Mouse (Mus musculus): Measurements from ENCODE around the gene Rasa3. TPM values are rescaled to one million over a fixed set of nuclear protein-coding genes. Genes with fewer than 3 reads are reported as not detected.
A peak's percentile ranks its signal among the peaks of the same experiment; 100 is the strongest.

Rasa3 gene
- total RNA-seq, 2 experiments from 2014 or later: 41.5 to 43.1 TPM

- peak in 1 of 2 experiments; percentile 31 for DNase-seq (ENCODE audit: low spot score in 2 of 2)
Observed at GRCm38 (mm10) chr8:13562118-13562517, 115.3 kb downstream of the Rasa3 start, which contains the start of gene 1700029H14Rik. Gene 1700029H14Rik (minus strand): TSS chr8:13562461.

DNA sequence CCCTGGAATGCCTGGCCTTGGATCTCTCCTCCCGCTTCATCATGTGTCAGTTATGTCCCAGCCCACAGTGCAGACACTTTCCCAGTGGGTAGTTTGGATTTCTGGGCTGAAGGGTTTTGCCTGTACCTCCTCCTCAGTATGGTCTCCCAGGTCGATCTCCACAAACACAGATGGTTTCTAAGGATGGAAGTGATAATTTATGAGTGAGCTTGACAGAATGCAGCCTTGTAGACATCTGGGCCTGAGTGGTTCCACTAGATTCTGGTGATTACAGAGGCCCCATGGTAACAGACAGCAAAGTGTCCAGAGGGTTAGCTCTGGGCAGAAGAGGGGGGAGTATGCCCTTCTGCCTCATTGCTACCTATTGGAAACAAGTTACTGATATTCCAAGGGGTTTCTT is 119.9 kb downstream of the Rasa3 start:
- no peak for DNase-seq (ENCODE audit: low spot score in 2 of 2)

DNA sequence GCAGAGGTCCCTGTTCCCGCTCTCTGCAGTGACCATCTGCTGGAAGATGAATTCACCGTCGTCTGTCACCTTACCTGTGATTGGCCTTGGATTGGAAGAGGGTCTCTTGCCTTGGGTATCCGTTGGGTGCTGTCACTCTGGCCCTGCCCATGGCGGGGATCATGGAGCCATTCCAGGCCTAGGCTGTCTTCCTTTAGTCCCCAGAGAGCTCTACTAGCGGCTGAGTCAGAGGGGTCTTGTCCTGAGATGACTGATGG is 125.9 kb downstream of the Rasa3 start:
- no peak for DNase-seq (ENCODE audit: low spot score in 2 of 2)

GRCm38 (mm10) chr8:13550718-13551573 is 126.5 kb downstream of the Rasa3 start:
- DNase-seq (ENCODE audit: low spot score in 2 of 2): peak; percentile 85 to 91

DNA sequence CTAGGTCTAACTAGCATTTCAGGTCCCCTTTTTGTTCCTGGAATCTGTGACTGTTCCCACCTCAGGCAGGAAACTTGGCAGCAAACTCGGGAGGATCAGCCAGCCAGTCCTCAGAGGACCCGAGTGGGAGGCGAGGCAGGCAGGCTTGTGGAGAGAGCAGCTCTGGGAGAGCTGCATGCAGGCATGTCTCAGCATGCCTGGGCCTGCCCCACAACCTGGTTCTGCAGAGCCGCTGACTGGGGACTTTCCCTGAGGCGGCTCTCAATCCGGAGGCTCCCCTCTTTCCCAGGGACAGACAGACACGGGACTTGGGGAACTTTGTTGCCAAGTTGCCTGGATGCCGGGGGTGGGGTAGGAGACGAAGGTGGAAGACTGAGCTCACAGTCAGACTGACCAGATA is 128.6 kb downstream of the Rasa3 start:
- peak in 1 of 2 experiments; percentile 70 for DNase-seq (ENCODE audit: low spot score in 2 of 2)

- DNase-seq (ENCODE audit: low spot score in 2 of 2): peak in 1 of 2 experiments; percentile 52
Observed at GRCm38 (mm10) chr8:13548235-13548634, 129.2 kb downstream of the Rasa3 start.

DNA sequence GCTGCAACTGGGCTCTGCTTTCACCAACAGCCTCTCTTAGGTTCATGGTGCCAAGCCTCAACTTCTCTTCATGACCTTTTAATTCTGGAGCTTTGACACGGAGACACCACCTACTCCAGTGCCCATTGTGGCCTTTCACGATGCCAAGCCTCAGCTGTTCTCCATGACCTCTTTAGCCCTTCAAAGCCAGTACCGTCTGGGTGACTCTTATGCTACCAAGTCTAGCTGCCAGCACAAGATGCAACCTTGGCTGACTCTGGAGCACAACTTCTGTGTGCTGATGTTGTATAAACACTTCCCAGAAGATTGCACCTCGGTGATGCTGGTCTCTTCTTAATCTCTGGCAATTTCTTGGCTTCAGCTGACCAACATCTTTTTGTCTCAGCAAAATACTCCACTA is 131.0 kb downstream of the Rasa3 start:
- no peak for DNase-seq (ENCODE audit: low spot score in 2 of 2)

- DNase-seq (ENCODE audit: low spot score in 2 of 2): no peak
Observed at GRCm38 (mm10) chr8:13541526-13541925, 135.9 kb downstream of the Rasa3 start.

DNA sequence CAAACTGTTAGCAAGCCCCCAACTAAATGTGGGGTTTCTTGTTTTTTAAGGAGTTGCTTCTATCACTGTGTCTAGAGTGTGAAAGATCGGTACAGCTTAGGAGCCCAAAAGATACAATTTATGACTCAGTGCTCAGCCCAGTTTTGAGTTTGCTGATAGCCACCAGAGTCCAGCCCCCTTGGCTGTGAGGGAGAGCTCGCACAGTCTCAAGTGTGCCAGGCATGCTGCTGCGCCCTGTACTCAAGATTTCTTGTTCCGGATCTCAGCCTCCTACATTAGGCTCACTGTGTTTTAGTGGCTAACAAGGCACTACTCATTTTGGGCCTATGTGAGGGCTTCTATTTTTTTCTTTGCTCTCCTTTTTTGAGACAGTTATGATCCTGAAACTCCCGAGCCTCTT is 137.3 kb downstream of the Rasa3 start:
- DNase-seq (ENCODE audit: low spot score in 2 of 2): no peak

DNA sequence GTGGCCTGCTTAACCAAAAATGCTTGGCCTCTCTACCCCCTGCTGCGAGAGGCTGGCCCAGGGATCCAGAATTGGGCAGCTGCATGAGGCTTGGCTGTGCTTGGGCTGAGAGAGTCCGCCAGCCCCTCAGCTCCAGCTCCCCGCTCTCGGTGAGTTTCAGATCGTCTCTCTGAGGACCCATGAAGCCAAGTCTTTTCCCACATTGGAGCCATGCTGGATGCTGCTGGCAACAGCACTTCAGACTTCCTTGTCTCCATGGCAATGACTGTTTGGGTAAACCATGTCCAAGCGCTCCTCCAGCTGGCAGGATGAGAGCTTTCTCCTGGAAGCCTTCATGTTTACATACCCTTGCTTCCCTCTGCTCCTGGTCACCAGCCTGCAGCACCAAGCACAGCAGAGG is 138.6 kb downstream of the Rasa3 start:
- peak in 1 of 2 experiments; percentile 55 for DNase-seq (ENCODE audit: low spot score in 2 of 2)

DNA sequence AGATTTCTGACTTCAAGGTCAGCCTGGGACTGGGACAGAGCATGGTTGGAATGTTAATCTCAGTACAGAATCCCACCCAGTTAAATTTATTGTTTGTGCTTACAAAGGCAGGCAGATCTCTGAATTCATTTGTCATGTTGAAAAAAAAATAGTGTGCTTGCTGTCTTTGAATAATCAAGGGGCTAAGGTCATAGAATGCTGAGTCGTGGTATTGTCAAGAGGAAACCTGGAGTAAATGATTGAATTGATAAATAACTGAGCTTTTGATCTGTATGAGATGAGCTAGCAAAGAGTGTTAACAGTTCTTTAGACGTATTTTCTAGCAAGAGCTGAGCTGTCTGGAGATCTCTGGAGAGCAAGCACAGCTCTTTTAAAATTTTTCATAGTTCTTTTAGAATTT is 140.3 kb downstream of the Rasa3 start:
- DNase-seq (ENCODE audit: low spot score in 2 of 2): no peak

- DNase-seq (ENCODE audit: low spot score in 2 of 2): no peak
Observed at GRCm38 (mm10) chr8:13533123-13533522, 144.3 kb downstream of the Rasa3 start.

- DNase-seq (ENCODE audit: low spot score in 2 of 2): no peak
Observed at GRCm38 (mm10) chr8:13531602-13532171, 145.7 kb downstream of the Rasa3 start.

DNA sequence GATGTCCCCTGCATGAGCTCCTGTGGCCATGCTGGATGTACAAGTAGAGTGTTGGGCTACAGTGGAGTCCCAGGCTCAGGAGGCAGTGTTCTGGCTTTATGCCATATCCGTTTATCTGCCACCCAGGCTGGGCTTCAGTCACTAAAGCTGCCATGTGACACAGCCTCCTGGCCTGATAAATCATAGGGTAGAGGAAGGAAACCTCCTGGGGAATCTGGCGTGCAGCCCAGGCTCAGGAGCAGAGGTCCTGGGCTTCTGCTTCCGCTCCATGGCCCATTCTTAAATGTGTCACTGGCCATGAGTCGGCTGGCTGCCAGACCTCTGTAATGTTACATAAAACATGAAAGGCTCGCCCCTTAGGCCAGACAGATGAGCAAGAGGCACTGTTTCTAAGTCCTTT is 146.5 kb downstream of the Rasa3 start:
- DNase-seq (ENCODE audit: low spot score in 2 of 2): peak; percentile 48 to 86

GRCm38 (mm10) chr8:13530401-13530800 is 147.0 kb downstream of the Rasa3 start:
- no peak for DNase-seq (ENCODE audit: low spot score in 2 of 2)

GRCm38 (mm10) chr8:13529891-13530316 is 147.5 kb downstream of the Rasa3 start:
- DNase-seq (ENCODE audit: low spot score in 2 of 2): peak; percentile 74 to 85

- DNase-seq (ENCODE audit: low spot score in 2 of 2): peak in 1 of 2 experiments; percentile 37
Observed at GRCm38 (mm10) chr8:13529011-13529840, 148.2 kb downstream of the Rasa3 start.

DNA sequence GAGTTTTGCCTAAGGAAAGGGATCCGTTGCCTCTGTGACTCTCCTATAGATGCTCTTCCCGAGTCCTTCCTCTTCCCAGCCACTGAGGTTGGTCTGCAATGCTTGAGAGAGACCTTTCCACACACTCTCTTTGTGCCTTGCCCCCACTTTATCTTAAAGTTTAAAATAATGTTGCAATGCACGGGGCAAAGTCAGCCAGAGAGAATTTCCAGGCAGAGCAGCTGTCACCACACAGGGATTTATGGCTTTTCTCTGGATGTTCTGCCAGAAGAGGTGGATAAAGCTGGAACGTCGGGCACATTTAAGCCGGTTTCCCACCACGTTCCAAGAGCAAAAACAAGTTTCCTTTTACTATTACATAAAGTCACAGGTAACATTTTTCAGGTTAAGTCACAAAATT is 156.0 kb downstream of the Rasa3 start:
- DNase-seq (ENCODE audit: low spot score in 2 of 2): no peak

- DNase-seq (ENCODE audit: low spot score in 2 of 2): no peak
Observed at GRCm38 (mm10) chr8:13520349-13520748, 157.1 kb downstream of the Rasa3 start.

DNA sequence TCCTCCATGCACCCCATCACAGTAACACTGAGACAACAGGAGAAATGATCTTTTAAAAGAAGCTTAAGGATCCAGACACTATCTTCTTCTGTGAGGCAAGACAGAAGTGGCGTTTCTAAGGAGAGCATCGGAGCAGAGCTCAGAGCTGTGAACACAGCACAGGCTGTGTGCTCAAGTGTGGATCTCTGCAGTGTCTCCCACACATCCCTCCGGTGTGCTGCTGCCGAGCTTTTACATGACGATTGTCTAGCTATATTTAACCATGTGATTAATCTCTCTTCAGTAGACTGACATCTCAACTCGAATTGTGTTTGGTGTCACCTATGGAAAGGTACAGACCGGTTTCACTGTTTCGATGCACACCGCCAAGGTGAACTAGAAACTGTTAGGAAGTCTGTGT is 157.9 kb downstream of the Rasa3 start:
- DNase-seq (ENCODE audit: low spot score in 2 of 2): no peak

- no peak for DNase-seq (ENCODE audit: low spot score in 2 of 2)
Observed at GRCm38 (mm10) chr8:13517284-13517781, 160.1 kb downstream of the Rasa3 start.

Measured in gastrocnemius, postnatal 4 days (tissue).